Mouse (Mus musculus) bone marrow, adult 2 months (tissue): ENCODE measurements around the gene Abhd14a. TPM values are rescaled to one million over a fixed set of nuclear protein-coding genes. Genes with fewer than 3 reads are reported as not detected.

Experiments used
- H3K27ac ChIP-seq: fragments of 200-500 bp; 2 replicates; pipeline ENCODE4 v1.5.1; 2012; ENCODE audit warnings: low read depth, mild to moderate bottlenecking, control low read depth, inconsistent platforms, low read length; ENCODE audit not compliant: control insufficient read depth, poor library complexity, insufficient read depth
- H3K4me1 ChIP-seq: fragments of 200-500 bp; 2 replicates; pipeline ENCODE4 v1.6.1; 2011; ENCODE audit warnings: low read length; ENCODE audit not compliant: control insufficient read depth, insufficient read depth
- H3K4me3 ChIP-seq: fragments of 200-500 bp; replicated peaks from 2 replicates; pipeline ENCODE3; 2011; ENCODE audit warnings: mild to moderate bottlenecking, low read depth, low read length, control low read depth; ENCODE audit not compliant: control insufficient read depth
- CTCF ChIP-seq: fragments of 200-500 bp; IDR thresholded peaks from 2 replicates; pipeline ENCODE4 v1.5.1; 2011; ENCODE audit warnings: low read length, control low read depth; ENCODE audit not compliant: control insufficient read depth, insufficient read depth
- POLR2A ChIP-seq: fragments of 200-500 bp; IDR thresholded peaks from 2 replicates; pipeline ENCODE4 v1.6.1; 2011; ENCODE audit warnings: low read depth, mild to moderate bottlenecking, control low read depth, low read length, borderline replicate concordance; ENCODE audit not compliant: control insufficient read depth
- WGBS: fragments of 180-500 bp; shearing (Covaris S2); methylation state at CpG from one replicate; pipeline ENCODE4 v1.1.7; 2018; 5-methylcytosine and 5-hydroxymethylcytosine counted together
- polyA plus RNA-seq: library from polyadenylated mRNA; stranded (reverse); fragments of >200 nt; gene quantifications from 2 replicates; pipeline ENCODE4 v1.2.4, GENCODE M21; 2011; ENCODE audit warnings: low replicate concordance; ENCODE audit not compliant: missing spikeins, insufficient read depth, insufficient read length

The Abhd14a gene
- polyA plus RNA-seq, 1 experiment = 16.3 TPM

- H3K27ac ChIP-seq = no peak overlapping the region
- no peaks in the 10 kb centered on the region; the same call in 1 of the 2 replicates for H3K4me1 ChIP-seq
- H3K4me3 ChIP-seq = no peak overlapping the region
- 84% methylated on average over 16 of the region's 16 CpGs for WGBS
- TF ChIP-seq CTCF (no peak), POLR2A (no peak)
These were observed 25.7 kb upstream of the Abhd14a start for GRCm38 (mm10) chr9:106473081-106473752.

DNA sequence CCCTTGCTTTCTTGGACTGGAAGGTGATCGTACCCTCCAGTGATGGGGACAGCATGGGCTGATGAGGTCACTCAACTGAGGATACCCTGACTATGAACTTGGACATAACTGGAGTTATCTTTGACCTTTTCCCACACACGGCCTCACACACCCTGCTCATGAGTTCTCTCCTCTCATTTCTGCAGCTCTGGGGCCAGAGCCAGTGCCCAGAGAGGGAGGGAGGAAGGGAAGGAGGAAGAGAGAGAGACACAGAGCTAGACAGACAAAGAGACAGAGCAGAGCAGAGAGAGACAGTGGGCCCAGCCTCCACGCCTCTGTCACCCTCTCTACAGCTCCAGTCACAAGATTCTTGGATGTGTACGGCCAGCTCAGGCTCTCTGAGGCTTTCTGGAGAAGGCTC lies 24.8 kb upstream of the Abhd14a start:
- Histone ChIP-seq H3K4me1 (no peaks in the 10 kb centered on the region), H3K27ac (no peak overlapping the region), H3K4me3 (no peak overlapping the region)
- TF ChIP-seq POLR2A (no peak), CTCF (no peak)
- 78% methylated on average over 4 of the region's 4 CpGs for WGBS

GRCm38 (mm10) chr9:106471892-106472291 lies 24.4 kb upstream of the Abhd14a start:
- no peaks in the 10 kb centered on the region for H3K4me1 ChIP-seq
- 82% methylated on average over 5 of the region's 5 CpGs for WGBS
- no peak for TF ChIP-seq POLR2A
- no peak for TF ChIP-seq CTCF
- no peak overlapping the region for H3K27ac ChIP-seq
- H3K4me3 ChIP-seq = no peak overlapping the region

- no peak overlapping the region for H3K4me3 ChIP-seq
- no peak overlapping the region for H3K27ac ChIP-seq
- 84% methylated on average over 14 of the region's 14 CpGs for WGBS
- H3K4me1 ChIP-seq = no peaks in the 10 kb centered on the region
- TF ChIP-seq CTCF (no peak), POLR2A (no peak)
These were observed 23.7 kb upstream of the Abhd14a start for GRCm38 (mm10) chr9:106470991-106471750.

- 30% methylated on average over 9 of the region's 9 CpGs for WGBS
- no peaks in the 10 kb centered on the region for H3K4me1 ChIP-seq
- no peak overlapping the region for H3K27ac ChIP-seq
- TF ChIP-seq CTCF (no peak), POLR2A (no peak)
- no peak overlapping the region for H3K4me3 ChIP-seq
These were observed 22.3 kb upstream of the Abhd14a start for GRCm38 (mm10) chr9:106469776-106470175.

- TF ChIP-seq CTCF = no peak
- no peak for TF ChIP-seq POLR2A
- Histone ChIP-seq H3K4me3 (no peak overlapping the region), H3K27ac (no peak overlapping the region), H3K4me1 (no peaks in the 10 kb centered on the region)
- 34% methylated on average over 6 of the region's 6 CpGs for WGBS
These were observed 21.8 kb upstream of the Abhd14a start for GRCm38 (mm10) chr9:106469317-106469716.

DNA sequence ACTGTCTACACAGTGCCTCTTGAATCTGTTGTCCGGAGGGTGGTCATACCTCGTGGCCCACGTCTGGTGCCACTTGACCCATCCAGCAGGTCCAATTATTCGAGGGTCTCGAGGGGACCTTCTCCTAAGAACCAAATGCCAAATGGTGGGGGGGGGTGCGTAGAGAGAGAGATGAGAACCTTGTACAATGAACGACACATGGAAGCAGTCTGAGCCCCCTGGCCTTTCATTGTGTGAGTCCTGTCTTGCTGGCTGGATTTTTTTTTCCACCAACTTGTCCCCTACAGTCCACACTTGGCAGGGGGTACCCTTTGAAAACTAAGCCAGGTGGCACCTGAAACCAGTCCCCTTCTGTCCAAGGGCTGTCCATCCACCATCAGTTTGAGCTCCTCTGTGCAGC lies 20.3 kb upstream of the Abhd14a start:
- TF ChIP-seq POLR2A (no peak), CTCF (no peak)
- no peak overlapping the region for H3K27ac ChIP-seq
- H3K4me3 ChIP-seq = no peak overlapping the region
- WGBS = 80% methylated on average over 7 of the region's 7 CpGs
- no peaks in the 10 kb centered on the region for H3K4me1 ChIP-seq

DNA sequence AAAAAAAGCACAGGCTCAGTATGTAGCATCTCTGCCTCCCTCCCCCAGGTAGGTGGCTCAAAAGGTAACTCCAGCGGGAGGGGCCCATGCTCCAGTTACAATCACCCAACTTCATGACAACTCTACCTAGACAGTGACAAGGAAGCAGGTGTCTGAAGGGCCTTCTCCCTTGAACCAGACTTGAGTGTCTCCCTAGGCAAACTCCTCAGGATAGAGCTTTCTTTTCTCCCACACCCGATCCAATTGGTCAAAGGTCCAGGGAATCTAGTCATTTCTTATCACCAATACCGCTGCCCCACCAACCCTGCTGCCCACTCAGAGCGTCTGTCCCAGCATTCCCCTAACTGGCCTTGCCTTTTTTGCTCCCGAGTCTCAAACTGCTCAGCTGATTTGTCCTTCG lies 19.2 kb upstream of the Abhd14a start:
- Histone ChIP-seq H3K27ac (no peak overlapping the region), H3K4me1 (no peaks in the 10 kb centered on the region), H3K4me3 (no peak overlapping the region)
- TF ChIP-seq POLR2A (no peak), CTCF (no peak)
- 77% methylated on average over 6 of the region's 6 CpGs for WGBS
